Mouse (Mus musculus): ENCODE results near the gene Glce. TPM values are rescaled to one million over a fixed set of nuclear protein-coding genes. Genes with fewer than 3 reads are reported as not detected.

Glce gene
- total and polyA plus RNA-seq, 3 experiments: 7.4 to 16.4 (median 13.1) TPM

GRCm38 (mm10) chr9:62040008-62040608 lies 82.3 kb downstream of the Glce start:
- DNase-seq (ENCODE audit: extremely low read depth): peak; percentile 75
- H3K79me2 ChIP-seq (replicated peaks; ENCODE audit: control insufficient read depth, extremely low read depth, insufficient read depth, poor library complexity, severe bottlenecking): no peaks in the 10 kb centered on the region
- H3K9ac ChIP-seq (ENCODE audit: insufficient read depth, low read depth): no peak overlapping the region
- peaks cover 0 to 13% of the 10 kb centered on the region in 2 experiments; a peak in 2 of 4 replicates for H3K4me1 ChIP-seq (ENCODE audit: control insufficient read depth in 1 of 2, insufficient read depth in 2 of 2)
- H3K27ac ChIP-seq (ENCODE audit: insufficient read depth, low read depth): no peak overlapping the region
- no peak overlapping the region for H3K4me3 ChIP-seq (replicated peaks in 1 of 3; ENCODE audit: low read depth in 2 of 3, low read length in 2 of 3, poor library complexity in 1 of 3)
- in situ Hi-C loops (cut with MboI; ENCODE audit: low pct_ligation_motif_present, low pct_unique_long_range_greater_than_20kb, low sequenced_read_pairs) (loop anchor here (25.0 kb wide), 1 partner anchor 522 kb away; no protein-coding TSS in a partner anchor), dilution Hi-C loops (cut with MboI; ENCODE audit: extremely low pct_ligation_motif_present, extremely low pct_unique_long_range_greater_than_20kb, low sequenced_read_pairs) (no loop called here)
- H3K9me3 ChIP-seq (replicated peaks; ENCODE audit: low read length): no peaks in the 10 kb centered on the region
- peaks cover 10% of the 10 kb centered on the region for H3K27me3 ChIP-seq (replicated peaks)
- no peaks in the 10 kb centered on the region for H3K36me3 ChIP-seq (replicated peaks in 1 of 2; ENCODE audit: control insufficient read depth in 1 of 2, insufficient read depth in 1 of 2, low read length in 1 of 2)
- TF ChIP-seq ELF1 (IDR thresholded peaks at IDR 0.05; ENCODE audit: low read depth, low read length) (no peak), IRF4 (IDR thresholded peaks at IDR 0.05; ENCODE audit: low read depth, low read length) (peak; percentile 26; the same call in 1 of the 2 replicates), ZNF384 (IDR thresholded peaks at IDR 0.05; ENCODE audit: low read depth, low read length) (peak; percentile 23; the same call in 1 of the 2 replicates), RAD21 (IDR thresholded peaks at IDR 0.05; ENCODE audit: low read depth, low read length) (peak; percentile 88), MEF2A (IDR thresholded peaks at IDR 0.05; ENCODE audit: borderline replicate concordance, low read depth, low read length) (0 out of 2 replicates have a peak, but pooled peaks have one; percentile 8), CTCF (conservative IDR thresholded peaks at IDR 0.05 in 1 of 2, IDR thresholded peaks at IDR 0.05 in 1 of 2; ENCODE audit: low read depth in 2 of 2, low read length in 2 of 2) (peak; percentile 80 to 97), ZMIZ1 (IDR thresholded peaks at IDR 0.05; ENCODE audit: low read depth, low read length) (no peak), PAX5 (IDR thresholded peaks at IDR 0.05; ENCODE audit: low read length) (no peak), SMC3 (IDR thresholded peaks at IDR 0.05; ENCODE audit: low read depth, low read length) (peak; percentile 94)
- peak overlapping the region; percentile 41; the same call in 1 of the 2 replicates for H3K4me2 ChIP-seq (ENCODE audit: insufficient read depth, low read depth, poor library complexity, severe bottlenecking)

- Histone ChIP-seq H3K27me3 (replicated peaks) (peaks cover 15% of the 10 kb centered on the region), H3K4me1 (ENCODE audit: control insufficient read depth in 1 of 2, insufficient read depth in 2 of 2) (peaks cover under 1 to 13% of the 10 kb centered on the region in 2 experiments), H3K4me3 (replicated peaks in 1 of 3; ENCODE audit: low read depth in 2 of 3, low read length in 2 of 3, poor library complexity in 1 of 3) (no peak overlapping the region), H3K36me3 (replicated peaks in 1 of 2; ENCODE audit: control insufficient read depth in 1 of 2, insufficient read depth in 1 of 2, low read length in 1 of 2) (no peaks in the 10 kb centered on the region), H3K79me2 (replicated peaks; ENCODE audit: control insufficient read depth, extremely low read depth, insufficient read depth, poor library complexity, severe bottlenecking) (no peaks in the 10 kb centered on the region), H3K27ac (ENCODE audit: insufficient read depth, low read depth) (no peak overlapping the region), H3K9me3 (replicated peaks; ENCODE audit: low read length) (peaks cover 8% of the 10 kb centered on the region), H3K9ac (ENCODE audit: insufficient read depth, low read depth) (no peak overlapping the region), H3K4me2 (ENCODE audit: insufficient read depth, low read depth, poor library complexity, severe bottlenecking) (no peak overlapping the region)
- TF ChIP-seq ELF1 (IDR thresholded peaks at IDR 0.05; ENCODE audit: low read depth, low read length) (no peak), ZC3H11A (IDR thresholded peaks at IDR 0.05; ENCODE audit: low read depth, low read length) (no peak)
- in situ Hi-C loops (cut with MboI; ENCODE audit: low pct_ligation_motif_present, low pct_unique_long_range_greater_than_20kb, low sequenced_read_pairs) (loop anchor here (25.0 kb wide), 1 partner anchor 526 kb away; no protein-coding TSS in a partner anchor), dilution Hi-C loops (cut with MboI; ENCODE audit: extremely low pct_ligation_motif_present, extremely low pct_unique_long_range_greater_than_20kb, low sequenced_read_pairs) (no loop called here)
- no peak for DNase-seq (ENCODE audit: extremely low read depth)
Measured at GRCm38 (mm10) chr9:62035806-62036205, 86.6 kb downstream of the Glce start.

DNA sequence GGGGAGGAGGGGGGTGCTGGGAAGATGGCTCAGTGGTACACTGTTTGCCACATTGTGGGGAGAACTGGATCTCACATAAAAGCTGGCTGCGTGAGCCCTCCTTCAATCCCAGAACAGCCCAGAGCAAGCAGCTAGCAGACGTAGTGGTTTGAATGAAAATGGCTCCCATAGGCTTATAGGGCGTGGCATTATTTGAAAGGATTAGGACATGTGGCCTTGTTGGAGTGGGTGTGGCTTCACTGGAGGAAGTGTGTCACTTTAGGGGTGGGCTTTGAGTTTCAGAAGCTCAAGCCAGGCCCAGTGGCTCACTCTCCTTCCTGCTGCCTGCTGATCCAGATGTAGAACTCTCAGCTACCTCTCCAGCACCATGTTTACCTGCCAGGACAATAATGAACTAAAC lies 90.2 kb downstream of the Glce start:
- in situ Hi-C loops (cut with MboI; ENCODE audit: low pct_ligation_motif_present, low pct_unique_long_range_greater_than_20kb, low sequenced_read_pairs): loop anchor here (25.0 kb wide), 1 partner anchor 530 kb away; no protein-coding TSS in a partner anchor
- no peak overlapping the region for H3K4me2 ChIP-seq (ENCODE audit: insufficient read depth, low read depth, poor library complexity, severe bottlenecking)
- no peak for DNase-seq (ENCODE audit: extremely low read depth)
- dilution Hi-C loops (cut with MboI; ENCODE audit: extremely low pct_ligation_motif_present, extremely low pct_unique_long_range_greater_than_20kb, low sequenced_read_pairs): no loop called here
- no peaks in the 10 kb centered on the region for H3K36me3 ChIP-seq (replicated peaks in 1 of 2; ENCODE audit: control insufficient read depth in 1 of 2, insufficient read depth in 1 of 2, low read length in 1 of 2)
- H3K27ac ChIP-seq (ENCODE audit: insufficient read depth, low read depth): no peak overlapping the region
- H3K79me2 ChIP-seq (replicated peaks; ENCODE audit: control insufficient read depth, extremely low read depth, insufficient read depth, poor library complexity, severe bottlenecking): no peaks in the 10 kb centered on the region
- peaks cover 8% of the 10 kb centered on the region for H3K9me3 ChIP-seq (replicated peaks; ENCODE audit: low read length)
- no peak overlapping the region for H3K9ac ChIP-seq (ENCODE audit: insufficient read depth, low read depth)
- peaks cover 38% of the 10 kb centered on the region for H3K27me3 ChIP-seq (replicated peaks)
- H3K4me3 ChIP-seq (replicated peaks in 1 of 3; ENCODE audit: low read depth in 2 of 3, low read length in 2 of 3, poor library complexity in 1 of 3): no peak overlapping the region
- peaks cover 3 to 5% of the 10 kb centered on the region in 2 experiments for H3K4me1 ChIP-seq (ENCODE audit: control insufficient read depth in 1 of 2, insufficient read depth in 2 of 2)
- TF ChIP-seq IRF4 (IDR thresholded peaks at IDR 0.05; ENCODE audit: low read depth, low read length): no peak
- no peak for TF ChIP-seq USF2 (conservative IDR thresholded peaks at IDR 0.05; ENCODE audit: low read depth, low read length)
- TF ChIP-seq POLR2AphosphoS2 (IDR thresholded peaks at IDR 0.05; ENCODE audit: low read depth, low read length): no peak
- no peak for TF ChIP-seq NELFE (IDR thresholded peaks at IDR 0.05; ENCODE audit: low read depth, low read length)
- TF ChIP-seq CTCF (conservative IDR thresholded peaks at IDR 0.05 in 1 of 2, IDR thresholded peaks at IDR 0.05 in 1 of 2; ENCODE audit: low read depth in 2 of 2, low read length in 2 of 2): no peak
- no peak for TF ChIP-seq KAT2A (IDR thresholded peaks at IDR 0.05; ENCODE audit: insufficient replicate concordance, low read length)
- TF ChIP-seq E2F4 (IDR thresholded peaks at IDR 0.05; ENCODE audit: insufficient replicate concordance, low read depth, low read length): no peak
- TF ChIP-seq CHD2 (IDR thresholded peaks at IDR 0.05; ENCODE audit: low read length): no peak
- no peak for TF ChIP-seq MXI1 (IDR thresholded peaks at IDR 0.05; ENCODE audit: low read depth, low read length)
- TF ChIP-seq SIN3A (IDR thresholded peaks at IDR 0.05; ENCODE audit: low read length): no peak
- no peak for TF ChIP-seq TBP (conservative IDR thresholded peaks at IDR 0.05; ENCODE audit: low read depth, low read length)
- no peak for TF ChIP-seq CHD1 (IDR thresholded peaks at IDR 0.05; ENCODE audit: low read depth, low read length)
- TF ChIP-seq EP300 (IDR thresholded peaks at IDR 0.05; ENCODE audit: low read length): no peak
- no peak for TF ChIP-seq ZKSCAN1 (IDR thresholded peaks at IDR 0.05; ENCODE audit: borderline replicate concordance, low read depth, low read length)
- no peak for TF ChIP-seq ZNF384 (IDR thresholded peaks at IDR 0.05; ENCODE audit: low read depth, low read length)
- TF ChIP-seq RCOR1 (conservative IDR thresholded peaks at IDR 0.05; ENCODE audit: low read depth, low read length): no peak
- TF ChIP-seq JUN (IDR thresholded peaks at IDR 0.05; ENCODE audit: insufficient read depth, low read depth, low read length): no peak
